Mouse (Mus musculus): ENCODE measurements around the gene Sipa1l1.

DNA sequence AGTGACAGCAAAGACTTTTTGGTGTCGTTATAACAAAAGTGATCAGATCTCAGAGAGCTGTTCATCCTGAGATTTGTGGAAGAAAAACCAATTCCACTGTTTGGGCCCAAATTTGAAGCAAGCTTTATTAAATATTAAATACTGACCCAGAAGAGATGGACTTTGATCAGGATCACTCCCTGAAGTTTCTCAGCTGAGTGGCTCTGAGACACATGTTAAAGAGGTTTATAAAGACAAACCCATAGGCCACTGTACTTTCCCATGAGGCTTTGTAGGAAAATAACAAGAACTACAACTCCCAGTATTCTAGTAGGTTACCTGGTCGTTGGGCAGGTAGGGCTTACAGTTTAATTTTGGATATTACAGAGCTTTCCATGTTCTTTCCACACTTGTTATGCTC lies 127.2 kb downstream of the Sipa1l1 start:
- TF ChIP-seq POLR2A (IDR thresholded peaks at IDR 0.05; ENCODE audit: borderline replicate concordance, low read depth, low read length): no peak
- TF ChIP-seq CTCF (IDR thresholded peaks at IDR 0.05; ENCODE audit: low read depth, low read length): no peak

Data from bone marrow macrophage, adult 2 months (primary cell).